In the genomic region with DNA sequence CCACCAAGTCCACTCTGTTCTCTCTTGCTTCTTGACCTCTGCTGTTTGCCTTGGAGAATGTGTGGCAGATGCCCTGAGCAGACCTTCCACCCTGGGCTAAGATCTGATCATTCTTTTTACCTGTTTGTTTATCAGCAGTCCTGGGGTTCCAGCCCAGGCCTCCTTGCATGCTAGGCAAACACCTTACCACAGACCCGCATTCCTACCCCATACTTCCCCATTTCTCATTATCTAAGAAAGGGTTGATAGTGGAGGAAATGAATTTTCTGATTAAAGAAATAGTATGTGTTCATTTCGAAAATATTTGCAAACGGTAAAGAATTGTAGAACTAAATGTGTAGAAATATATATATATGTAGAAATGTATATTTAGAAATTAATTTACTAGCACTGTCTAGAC, we compare ENCODE assay signal across 27 mouse cellular contexts.
A peak's percentile ranks its signal among the peaks of the same experiment; 100 is the strongest.
DNase-seq lines count a peak whose midpoint lies in the region; ATAC-seq and TF ChIP-seq lines count a peak whose summit lies in the region.
"Had no signal": no experiment of that assay in that cellular context is flagged by ENCODE, and none has a peak within 500 bp of the region (broad histone marks: within the 10 kb centered on the region; RNA-seq: fewer than 3 reads in every experiment).

No protein-coding gene starts in this region.

- peak; percentile 56 for ATAC-seq in common myeloid progenitor, adult 5-6 weeks (replicated peaks; ENCODE audit: low read depth, poor library complexity, severe bottlenecking)
- ATAC-seq: activated CD4-positive, CD25-positive, alpha-beta regulatory T cell, adult 4 months; CD4-positive, CD25-positive, alpha-beta regulatory T cell, adult 4 months; forebrain, embryonic 14.5 days; forebrain, embryonic 16.5 days; Patski had no signal

- no peak for TF ChIP-seq CTCF in MEL (IDR thresholded peaks at IDR 0.05 in 2 of 3, conservative IDR thresholded peaks at IDR 0.05 in 1 of 3; ENCODE audit: control insufficient read depth in 1 of 3, insufficient read depth in 1 of 3, low read depth in 2 of 3, low read length in 3 of 3, poor library complexity in 1 of 3, severe bottlenecking in 1 of 3)
- TF ChIP-seq CTCF in heart, adult 2 months (IDR thresholded peaks at IDR 0.05), result no peak

- no peak overlapping the region for H3K9ac ChIP-seq in MEL (ENCODE audit: control insufficient read depth, low read depth, low read length, poor library complexity, severe bottlenecking)
- no peak overlapping the region for H3K9ac ChIP-seq in heart, adult 2 months (ENCODE audit: low read depth, low read length)
- H3K9ac ChIP-seq: embryonic facial prominence, embryonic 13.5 days; embryonic facial prominence, embryonic 15.5 days; forebrain, embryonic 12.5 days had no signal

- DNase-seq in 416B (ENCODE audit: low read depth) (peak; percentile 9), MEL (ENCODE audit: low read depth, low spot score) (peak; percentile 75)
- no peak for DNase-seq in heart, adult 2 months
- no peak for DNase-seq in heart, postnatal 10 days
- no peak for DNase-seq in right cerebral cortex, postnatal 14 days
- DNase-seq: adrenal gland, adult 8-10 months; adrenal gland, postnatal 14 days; adrenal gland, postnatal 36 days; B cell, adult 2 months; cerebellum, adult 11-12 months; cerebellum, adult 8-10 months; cerebellum, adult 9-11 months; cerebellum, postnatal 14 days; cerebellum, postnatal 36 days had no signal

- peaks cover 0 to 11% of the 10 kb centered on the region in 2 experiments; a peak in 2 of 4 replicates for H3K36me3 ChIP-seq in MEL (ENCODE audit: control insufficient read depth in 1 of 2, insufficient read depth in 2 of 2, low read length in 2 of 2)
- H3K36me3 ChIP-seq in heart, adult 2 months (ENCODE audit: control insufficient read depth, insufficient read depth, low read length), result no peaks in the 10 kb centered on the region
- H3K36me3 ChIP-seq: embryonic facial prominence, embryonic 13.5 days; embryonic facial prominence, embryonic 15.5 days; forebrain, embryonic 10.5 days; forebrain, embryonic 12.5 days had no signal

- 78% methylated on average over 3 of the region's 3 CpGs for WGBS in heart, adult 2 months

- no peak for TF ChIP-seq POLR2A in MEL (IDR thresholded peaks at IDR 0.05; ENCODE audit: control insufficient read depth in 1 of 2, insufficient read depth in 1 of 2, low read depth in 1 of 2, low read length in 2 of 2, poor library complexity in 1 of 2)
- TF ChIP-seq POLR2A in heart, adult 2 months (IDR thresholded peaks at IDR 0.05; ENCODE audit: insufficient read depth, low read depth, low read length), result no peak

- H3K27me3 ChIP-seq in MEL (ENCODE audit: control insufficient read depth in 1 of 2, insufficient read depth in 2 of 2, low read length in 2 of 2), result no peaks in the 10 kb centered on the region
- H3K27me3 ChIP-seq in heart, adult 2 months (ENCODE audit: control insufficient read depth, insufficient read depth, low read length), result no peaks in the 10 kb centered on the region
- H3K27me3 ChIP-seq: CH12.LX; embryonic facial prominence, embryonic 13.5 days; embryonic facial prominence, embryonic 15.5 days; forebrain, embryonic 12.5 days; Patski had no signal

- H3K4me1 ChIP-seq in MEL (ENCODE audit: control insufficient read depth in 1 of 2, insufficient read depth in 2 of 2, low read length in 2 of 2), result peaks cover 5 to 12% of the 10 kb centered on the region in 2 experiments; a peak in 3 of 4 replicates
- no peaks in the 10 kb centered on the region for H3K4me1 ChIP-seq in heart, adult 2 months (ENCODE audit: control insufficient read depth, insufficient read depth, low read length)

- no peak for TF ChIP-seq RAD21 in MEL (IDR thresholded peaks at IDR 0.05; ENCODE audit: low read depth, low read length)

- H3K9me3 ChIP-seq in MEL (replicated peaks; ENCODE audit: insufficient read depth, low read length), result no peaks in the 10 kb centered on the region
- H3K9me3 ChIP-seq: embryonic facial prominence, embryonic 13.5 days; embryonic facial prominence, embryonic 15.5 days; forebrain, embryonic 10.5 days; forebrain, embryonic 12.5 days; G1E had no signal

- no peaks in the 10 kb centered on the region for H3K79me2 ChIP-seq in MEL (ENCODE audit: control insufficient read depth, insufficient read depth, low read length, poor library complexity)
- H3K79me2 ChIP-seq in heart, adult 2 months (replicated peaks; ENCODE audit: control insufficient read depth, insufficient read depth, low read length), result no peaks in the 10 kb centered on the region

- intact Hi-C loops in heart, adult 2 months (cut with DNase I), result no loop called here
- intact Hi-C loops in heart, postnatal 10 days (cut with DNase I), result no loop called here

- no peak overlapping the region for H3K4me3 ChIP-seq in MEL (ENCODE audit: control insufficient read depth in 1 of 2, insufficient read depth in 1 of 2, low read depth in 2 of 2, low read length in 2 of 2)
- no peak overlapping the region for H3K4me3 ChIP-seq in heart, adult 2 months
- H3K4me3 ChIP-seq: embryonic facial prominence, embryonic 13.5 days; embryonic facial prominence, embryonic 15.5 days; erythroblast, embryonic 14.5 days; forebrain, embryonic 10.5 days; forebrain, embryonic 12.5 days had no signal

- no peak overlapping the region for H3K27ac ChIP-seq in MEL (ENCODE audit: control insufficient read depth, low read depth, low read length)
- no peak overlapping the region for H3K27ac ChIP-seq in heart, adult 2 months
- H3K27ac ChIP-seq: embryonic facial prominence, embryonic 13.5 days; embryonic facial prominence, embryonic 15.5 days; forebrain, embryonic 10.5 days; forebrain, embryonic 12.5 days had no signal

- TF ChIP-seq EP300 in MEL (IDR thresholded peaks at IDR 0.05; ENCODE audit: low read depth in 1 of 2, low read length in 2 of 2), result peak; percentile 65 to 85
- no peak for TF ChIP-seq EP300 in heart, adult 2 months (IDR thresholded peaks at IDR 0.05; ENCODE audit: insufficient read depth, low read depth, low read length)

TF ChIP-seq in MEL, 35 proteins besides CTCF, POLR2A, EP300 and RAD21:
- TF ChIP-seq ETS1 (IDR thresholded peaks at IDR 0.05; ENCODE audit: low read depth, low read length) (peak; percentile 49; the same call in 1 of the 2 replicates), TCF12 (IDR thresholded peaks at IDR 0.05; ENCODE audit: low read depth, low read length) (0 out of 2 replicates have a peak, but pooled peaks have one; percentile 31), JUND (IDR thresholded peaks at IDR 0.05; ENCODE audit: low read depth, low read length) (no peak), POLR2AphosphoS2 (IDR thresholded peaks at IDR 0.05; ENCODE audit: low read length) (no peak), KAT2A (conservative IDR thresholded peaks at IDR 0.05; ENCODE audit: low read depth, low read length) (no peak), USF1 (IDR thresholded peaks at IDR 0.05; ENCODE audit: low read depth, low read length) (no peak), SMC3 (IDR thresholded peaks at IDR 0.05; ENCODE audit: low read depth, low read length) (no peak), MYC (IDR thresholded peaks at IDR 0.05; ENCODE audit: low read depth, low read length) (no peak), MAFK (IDR thresholded peaks at IDR 0.05; ENCODE audit: borderline replicate concordance, low read depth, low read length) (no peak), MEF2A (IDR thresholded peaks at IDR 0.05; ENCODE audit: extremely low read depth, insufficient replicate concordance, low read depth, low read length, poor library complexity, severe bottlenecking) (no peak), POLR2AphosphoS5 (IDR thresholded peaks at IDR 0.05; ENCODE audit: borderline replicate concordance, low read depth, low read length) (no peak), RCOR1 (IDR thresholded peaks at IDR 0.05; ENCODE audit: low read depth, low read length) (peak; percentile 47; the same call in 1 of the 2 replicates), CHD2 (IDR thresholded peaks at IDR 0.05; ENCODE audit: low read length) (no peak), GATA1 (IDR thresholded peaks at IDR 0.05; ENCODE audit: low read depth, low read length) (peak; percentile 88), ELF1 (IDR thresholded peaks at IDR 0.05; ENCODE audit: low read depth, low read length) (no peak), UBTF (IDR thresholded peaks at IDR 0.05; ENCODE audit: borderline replicate concordance, insufficient read depth, low read depth, low read length) (no peak)

Comparison
In these comparisons a context has a peak if more than half of its experiments do, and no peak if none do; other contexts are left out.
1. DNase-seq: peak in 416B (single experiment) and MEL (single experiment); none in heart, adult 2 months (0 of 2), heart, postnatal 10 days (0 of 2) and right cerebral cortex, postnatal 14 days (single experiment).